Mouse (Mus musculus) embryonic facial prominence, embryonic 14.5 days (tissue): ENCODE measurements around the gene Atp13a2. TPM values are rescaled to one million over a fixed set of nuclear protein-coding genes. Genes with fewer than 3 reads are reported as not detected.

Source experiments
- ATAC-seq: fragments of 200-750 bp; cut with Nextera tagmentation; 2 replicates; pipeline ENCODE4 v1.8.0; 2017; ENCODE audit warnings: low read depth, moderate number of reproducible peaks, moderate TSS enrichment
- DNase-seq: peaks from one replicate; pipeline ENCODE4 v3.0.0-alpha.2; 2015; ENCODE audit warnings: low spot score
- H3K27ac ChIP-seq: fragments of 300-500 bp; sonication (generic); replicated peaks from 2 replicates; pipeline ENCODE4 v1.5.1; 2014; ENCODE audit warnings: low read depth, mild to moderate bottlenecking, low read length, moderate library complexity
- H3K27me3 ChIP-seq: fragments of 300-500 bp; sonication (generic); replicated peaks from 2 replicates; pipeline ENCODE4 v1.6.1; 2014; ENCODE audit warnings: low read length; ENCODE audit not compliant: control insufficient read depth, insufficient read depth
- H3K36me3 ChIP-seq: fragments of 300-500 bp; sonication (generic); 2 replicates; pipeline ENCODE4 v1.6.1; 2014; ENCODE audit warnings: low read length, mixed read lengths; ENCODE audit not compliant: control insufficient read depth, insufficient read depth
- H3K4me1 ChIP-seq: fragments of 300-500 bp; sonication (generic); 2 replicates; pipeline ENCODE4 v1.6.1; 2014; ENCODE audit warnings: antibody characterized with exemption, low read length; ENCODE audit not compliant: control insufficient read depth, insufficient read depth
- H3K4me2 ChIP-seq: fragments of 300-500 bp; sonication (generic); 2 replicates; pipeline ENCODE4 v1.6.1; 2014; ENCODE audit warnings: low read depth, mild to moderate bottlenecking, low read length, moderate library complexity, mixed read lengths
- H3K4me3 ChIP-seq: fragments of 300-500 bp; sonication (generic); 2 replicates; pipeline ENCODE4 v1.5.1; 2014; ENCODE audit warnings: low read depth, mild to moderate bottlenecking, low read length
- H3K9ac ChIP-seq: fragments of 300-500 bp; sonication (generic); 2 replicates; pipeline ENCODE4 v1.6.1; 2014; ENCODE audit warnings: low read depth, mild to moderate bottlenecking, low read length, moderate library complexity, mixed read lengths
- H3K9me3 ChIP-seq: fragments of 300-500 bp; sonication (generic); 2 replicates; pipeline ENCODE4 v1.6.1; 2016; ENCODE audit warnings: low read length; ENCODE audit not compliant: control insufficient read depth
- WGBS: fragments of 180-500 bp; shearing (Covaris S2); extraction: QIAGEN DNeasy Blood & Tissue Kit; methylation state at CpG from one replicate; pipeline ENCODE4 v1.1.7; 2014; 5-methylcytosine and 5-hydroxymethylcytosine counted together
- polyA plus RNA-seq: library from polyadenylated mRNA; unstranded; fragments of >200 nt; fragmentation: Nextera tagmentation; extraction: Ambion mirVana; gene quantifications from 2 replicates; pipeline ENCODE4 v1.2.1, GENCODE M21; 2014

Gene Atp13a2
- polyA plus RNA-seq, 1 experiment from 2014 or later, result 43.5 TPM

GRCm38 (mm10) chr4:141012558-141012957 lies 25.9 kb downstream of the Atp13a2 start:
- Histone ChIP-seq H3K4me1 (peaks cover 21% of the 10 kb centered on the region), H3K9me3 (no peaks in the 10 kb centered on the region), H3K4me3 (peak overlapping the region; percentile 63), H3K36me3 (peaks cover 49% of the 10 kb centered on the region), H3K9ac (no peak overlapping the region), H3K27ac (peak overlapping the region; percentile 91), H3K4me2 (peak overlapping the region; percentile 66), H3K27me3 (no peaks in the 10 kb centered on the region)
- DNase-seq (peak; percentile 15), ATAC-seq (no peak)
- 79% methylated on average over 10 of the region's 10 CpGs for WGBS

- H3K36me3 ChIP-seq, result peaks cover 50% of the 10 kb centered on the region
- peaks cover 21% of the 10 kb centered on the region for H3K4me1 ChIP-seq
- WGBS, result 72% methylated on average over 8 of the region's 8 CpGs
- H3K4me3 ChIP-seq, result no peak overlapping the region
- ATAC-seq, result no peak
- DNase-seq, result no peak
- H3K9ac ChIP-seq, result peak overlapping the region; percentile 8; the same call in 1 of the 2 replicates
- H3K9me3 ChIP-seq, result no peaks in the 10 kb centered on the region
- H3K4me2 ChIP-seq, result no peak overlapping the region
- no peaks in the 10 kb centered on the region for H3K27me3 ChIP-seq
- no peak overlapping the region for H3K27ac ChIP-seq
Observed at GRCm38 (mm10) chr4:141014114-141014513, 27.4 kb downstream of the Atp13a2 start.

- H3K27ac ChIP-seq, result no peak overlapping the region
- WGBS, result 93% methylated on average over 11 of the region's 11 CpGs
- H3K36me3 ChIP-seq, result peaks cover 53% of the 10 kb centered on the region
- no peak overlapping the region for H3K9ac ChIP-seq
- ATAC-seq (no peak), DNase-seq (no peak)
- no peak overlapping the region for H3K4me3 ChIP-seq
- no peaks in the 10 kb centered on the region for H3K27me3 ChIP-seq
- H3K9me3 ChIP-seq, result no peaks in the 10 kb centered on the region
- peaks cover 27% of the 10 kb centered on the region for H3K4me1 ChIP-seq
- no peak overlapping the region for H3K4me2 ChIP-seq
Observed at GRCm38 (mm10) chr4:141014856-141015255, 28.2 kb downstream of the Atp13a2 start.

GRCm38 (mm10) chr4:141015356-141015755 lies 28.7 kb downstream of the Atp13a2 start:
- Histone ChIP-seq H3K4me3 (no peak overlapping the region), H3K36me3 (peaks cover 58% of the 10 kb centered on the region), H3K9ac (no peak overlapping the region), H3K27me3 (no peaks in the 10 kb centered on the region), H3K9me3 (no peaks in the 10 kb centered on the region), H3K4me1 (peaks cover 27% of the 10 kb centered on the region), H3K4me2 (no peak overlapping the region), H3K27ac (no peak overlapping the region)
- WGBS, result 64% methylated on average over 7 of the region's 7 CpGs
- DNase-seq (no peak), ATAC-seq (no peak)

- no peak for ATAC-seq
- Histone ChIP-seq H3K4me1 (peaks cover 36% of the 10 kb centered on the region), H3K9ac (no peak overlapping the region), H3K4me2 (no peak overlapping the region), H3K27me3 (no peaks in the 10 kb centered on the region), H3K27ac (no peak overlapping the region), H3K9me3 (no peaks in the 10 kb centered on the region), H3K36me3 (peaks cover 58% of the 10 kb centered on the region), H3K4me3 (no peak overlapping the region)
- no peak for DNase-seq
- 73% methylated on average over 9 of the region's 9 CpGs for WGBS
Observed at GRCm38 (mm10) chr4:141016311-141016710, 29.6 kb downstream of the Atp13a2 start.

GRCm38 (mm10) chr4:141017657-141018436 lies 31.2 kb downstream of the Atp13a2 start:
- ATAC-seq (no peak), DNase-seq (no peak)
- 85% methylated on average over 28 of the region's 29 CpGs for WGBS
- H3K4me3 ChIP-seq, result no peak overlapping the region
- H3K9ac ChIP-seq, result no peak overlapping the region
- H3K4me2 ChIP-seq, result no peak overlapping the region
- H3K27ac ChIP-seq, result no peak overlapping the region
- H3K27me3 ChIP-seq, result no peaks in the 10 kb centered on the region
- no peaks in the 10 kb centered on the region for H3K9me3 ChIP-seq
- H3K36me3 ChIP-seq, result peaks cover 54% of the 10 kb centered on the region
- peaks cover 32% of the 10 kb centered on the region for H3K4me1 ChIP-seq

GRCm38 (mm10) chr4:141020220-141020619 lies 33.5 kb downstream of the Atp13a2 start:
- DNase-seq, result peak; percentile 16
- ATAC-seq, result no peak
- peaks cover 33% of the 10 kb centered on the region for H3K36me3 ChIP-seq
- peaks cover 33% of the 10 kb centered on the region for H3K4me1 ChIP-seq
- peak overlapping the region; percentile 88 for H3K27ac ChIP-seq
- WGBS, result 82% methylated on average over 9 of the region's 17 CpGs
- peak overlapping the region; percentile 50 for H3K9ac ChIP-seq
- H3K27me3 ChIP-seq, result no peaks in the 10 kb centered on the region
- peak overlapping the region; percentile 36 for H3K4me2 ChIP-seq
- no peak overlapping the region for H3K4me3 ChIP-seq
- no peaks in the 10 kb centered on the region for H3K9me3 ChIP-seq

GRCm38 (mm10) chr4:141020811-141021613 lies 34.3 kb downstream of the Atp13a2 start:
- Histone ChIP-seq H3K27me3 (no peaks in the 10 kb centered on the region), H3K9ac (peak overlapping the region; percentile 50), H3K36me3 (peaks cover 30% of the 10 kb centered on the region), H3K4me1 (peaks cover 33% of the 10 kb centered on the region), H3K9me3 (no peaks in the 10 kb centered on the region), H3K4me3 (no peak overlapping the region), H3K27ac (peak overlapping the region; percentile 88), H3K4me2 (peak overlapping the region; percentile 36)
- WGBS, result 12% methylated on average over 14 of the region's 14 CpGs
- ATAC-seq (peak; percentile 77), DNase-seq (peak; percentile 92)
